Mouse (Mus musculus): ENCODE measurements around the gene Mindy4b-ps. TPM values are rescaled to one million over a fixed set of nuclear protein-coding genes. Genes with fewer than 3 reads are reported as not detected.

Mindy4b-ps gene
- polyA plus RNA-seq, 1 experiment from 2014 or later, result not detected

DNA sequence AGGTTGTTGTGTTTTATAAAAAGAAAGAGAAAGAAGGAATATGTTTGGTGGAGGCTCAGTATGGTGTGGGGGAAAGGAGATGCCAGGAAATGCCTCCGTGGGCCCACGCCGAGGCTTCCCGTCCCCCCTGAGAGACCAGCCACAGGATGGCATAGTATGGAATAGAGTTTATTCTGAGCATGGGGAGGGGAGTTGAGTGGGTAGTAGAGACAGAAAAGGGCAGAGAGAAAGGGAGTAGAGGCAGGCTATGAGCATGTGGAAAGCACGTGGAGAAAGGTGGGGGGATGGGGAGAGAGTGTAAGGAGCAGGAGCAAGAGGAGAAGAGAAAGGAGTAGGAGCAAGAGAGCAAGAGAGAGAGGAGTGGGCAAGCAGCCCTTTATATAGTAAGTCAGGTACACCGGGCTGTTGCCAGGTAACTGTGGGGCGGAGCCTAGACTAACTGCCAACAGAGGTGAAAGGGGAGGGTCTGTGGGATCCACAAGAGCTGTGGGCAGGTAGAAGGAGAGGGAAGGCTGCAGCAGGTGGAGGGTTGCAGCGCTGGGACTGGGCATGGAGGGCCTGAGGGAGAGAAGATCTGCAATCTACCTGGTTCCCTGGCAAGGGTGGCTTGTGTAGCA lies 38.4 kb downstream of the Mindy4b-ps start:
- 51% methylated on average over 8 of the region's 8 CpGs for WGBS
- Histone ChIP-seq H3K4me2 (ENCODE audit: low read depth, low read length) (no peak overlapping the region), H3K9me3 (replicated peaks; ENCODE audit: control insufficient read depth, low read length) (no peaks in the 10 kb centered on the region), H3K27ac (replicated peaks; ENCODE audit: low read depth, low read length) (no peak overlapping the region), H3K4me3 (ENCODE audit: low read depth, low read length) (no peak overlapping the region), H3K36me3 (replicated peaks; ENCODE audit: control insufficient read depth, insufficient read depth, low read depth, low read length) (no peaks in the 10 kb centered on the region), H3K9ac (replicated peaks; ENCODE audit: low read length) (no peak overlapping the region), H3K4me1 (ENCODE audit: control insufficient read depth, insufficient read depth, low read length) (no peaks in the 10 kb centered on the region), H3K27me3 (ENCODE audit: control insufficient read depth, insufficient read depth, low read length) (no peaks in the 10 kb centered on the region)
- DNase-seq (ENCODE audit: low spot score) (no peak), ATAC-seq (replicated peaks; ENCODE audit: insufficient number of reproducible peaks, low FRiP score, low TSS enrichment, low read depth) (no peak)

DNA sequence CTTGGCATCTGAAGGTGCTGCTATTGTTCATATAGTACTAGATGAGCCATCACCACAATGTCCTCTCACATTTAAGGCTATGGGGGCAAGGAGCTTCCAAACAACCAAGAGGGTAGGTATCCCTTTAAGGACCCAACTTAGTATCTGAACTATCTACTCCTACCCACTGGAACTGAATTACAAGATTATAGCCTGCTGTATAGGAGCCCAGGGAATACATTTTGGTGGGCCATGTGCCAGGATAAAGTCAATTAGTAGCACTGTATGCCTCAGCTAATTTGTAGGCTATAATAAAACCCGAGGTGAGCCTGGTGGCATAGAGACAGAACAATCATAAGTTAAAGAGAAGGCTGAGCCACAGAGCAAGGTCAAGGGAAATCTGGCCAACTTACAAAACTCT lies 65.7 kb downstream of the Mindy4b-ps start:
- Histone ChIP-seq H3K4me3 (ENCODE audit: low read depth, low read length) (no peak overlapping the region), H3K9me3 (replicated peaks; ENCODE audit: control insufficient read depth, low read length) (no peaks in the 10 kb centered on the region), H3K4me1 (ENCODE audit: control insufficient read depth, insufficient read depth, low read length) (no peaks in the 10 kb centered on the region), H3K27ac (replicated peaks; ENCODE audit: low read depth, low read length) (no peak overlapping the region), H3K27me3 (ENCODE audit: control insufficient read depth, insufficient read depth, low read length) (no peaks in the 10 kb centered on the region), H3K9ac (replicated peaks; ENCODE audit: low read length) (no peak overlapping the region), H3K36me3 (replicated peaks; ENCODE audit: control insufficient read depth, insufficient read depth, low read depth, low read length) (no peaks in the 10 kb centered on the region), H3K4me2 (ENCODE audit: low read depth, low read length) (no peak overlapping the region)
- DNase-seq (ENCODE audit: low spot score) (no peak), ATAC-seq (replicated peaks; ENCODE audit: insufficient number of reproducible peaks, low FRiP score, low TSS enrichment, low read depth) (no peak)
- 56% methylated on average over 1 of the region's 1 CpGs for WGBS

DNA sequence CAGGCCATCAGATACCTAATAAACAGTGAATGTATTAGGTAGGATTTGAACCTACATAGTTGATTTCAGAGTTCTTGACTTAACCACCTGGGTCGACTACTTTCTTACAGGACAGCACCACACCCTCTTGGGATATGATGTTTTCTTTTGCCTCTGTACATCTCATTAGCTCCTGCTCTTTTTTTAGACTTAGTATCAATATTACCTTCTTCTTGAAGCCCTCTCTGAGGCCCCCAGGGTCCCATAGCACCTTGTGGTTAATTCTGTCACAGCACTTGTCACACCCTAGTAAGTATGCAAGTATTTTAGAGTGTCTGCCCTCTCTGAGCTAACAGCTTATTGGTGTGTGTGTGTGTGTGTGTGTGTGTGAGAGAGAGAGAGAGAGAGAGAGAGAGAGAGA lies 66.3 kb downstream of the Mindy4b-ps start:
- DNase-seq (ENCODE audit: low spot score) (no peak), ATAC-seq (replicated peaks; ENCODE audit: insufficient number of reproducible peaks, low FRiP score, low TSS enrichment, low read depth) (no peak)
- no peaks in the 10 kb centered on the region for H3K27me3 ChIP-seq (ENCODE audit: control insufficient read depth, insufficient read depth, low read length)
- no peaks in the 10 kb centered on the region for H3K9me3 ChIP-seq (replicated peaks; ENCODE audit: control insufficient read depth, low read length)
- 90% methylated on average over 1 of the region's 1 CpGs for WGBS
- no peak overlapping the region for H3K4me3 ChIP-seq (ENCODE audit: low read depth, low read length)
- no peak overlapping the region for H3K27ac ChIP-seq (replicated peaks; ENCODE audit: low read depth, low read length)
- H3K4me1 ChIP-seq (ENCODE audit: control insufficient read depth, insufficient read depth, low read length), result no peaks in the 10 kb centered on the region
- no peaks in the 10 kb centered on the region for H3K36me3 ChIP-seq (replicated peaks; ENCODE audit: control insufficient read depth, insufficient read depth, low read depth, low read length)
- no peak overlapping the region for H3K9ac ChIP-seq (replicated peaks; ENCODE audit: low read length)
- H3K4me2 ChIP-seq (ENCODE audit: low read depth, low read length), result no peak overlapping the region

DNA sequence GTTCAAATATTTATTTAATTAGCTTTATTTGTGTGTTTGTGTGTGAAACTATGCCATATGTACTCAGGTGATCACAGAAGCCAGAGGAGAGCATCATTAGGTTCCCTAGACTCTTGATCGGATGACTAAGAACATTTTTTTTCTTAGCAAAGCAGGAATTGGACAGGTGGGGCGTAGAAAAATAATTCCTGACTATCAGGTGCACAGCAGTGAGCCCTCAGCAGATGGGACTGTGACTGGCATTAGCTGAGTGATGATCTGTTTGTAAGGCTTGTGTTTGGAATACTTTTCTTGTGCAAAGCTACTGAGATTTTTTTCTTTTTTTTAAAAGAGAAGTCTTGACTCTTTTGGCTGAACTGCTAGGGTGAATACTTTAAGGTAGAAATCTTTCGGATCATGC lies 67.8 kb downstream of the Mindy4b-ps start:
- DNase-seq (ENCODE audit: low spot score) (no peak), ATAC-seq (replicated peaks; ENCODE audit: insufficient number of reproducible peaks, low FRiP score, low TSS enrichment, low read depth) (no peak)
- no peak overlapping the region for H3K4me2 ChIP-seq (ENCODE audit: low read depth, low read length)
- no peaks in the 10 kb centered on the region for H3K4me1 ChIP-seq (ENCODE audit: control insufficient read depth, insufficient read depth, low read length)
- no peak overlapping the region for H3K4me3 ChIP-seq (ENCODE audit: low read depth, low read length)
- H3K9me3 ChIP-seq (replicated peaks; ENCODE audit: control insufficient read depth, low read length), result no peaks in the 10 kb centered on the region
- WGBS, result 87% methylated on average over 3 of the region's 3 CpGs
- H3K36me3 ChIP-seq (replicated peaks; ENCODE audit: control insufficient read depth, insufficient read depth, low read depth, low read length), result no peaks in the 10 kb centered on the region
- no peak overlapping the region for H3K27ac ChIP-seq (replicated peaks; ENCODE audit: low read depth, low read length)
- no peak overlapping the region for H3K9ac ChIP-seq (replicated peaks; ENCODE audit: low read length)
- no peaks in the 10 kb centered on the region for H3K27me3 ChIP-seq (ENCODE audit: control insufficient read depth, insufficient read depth, low read length)

DNA sequence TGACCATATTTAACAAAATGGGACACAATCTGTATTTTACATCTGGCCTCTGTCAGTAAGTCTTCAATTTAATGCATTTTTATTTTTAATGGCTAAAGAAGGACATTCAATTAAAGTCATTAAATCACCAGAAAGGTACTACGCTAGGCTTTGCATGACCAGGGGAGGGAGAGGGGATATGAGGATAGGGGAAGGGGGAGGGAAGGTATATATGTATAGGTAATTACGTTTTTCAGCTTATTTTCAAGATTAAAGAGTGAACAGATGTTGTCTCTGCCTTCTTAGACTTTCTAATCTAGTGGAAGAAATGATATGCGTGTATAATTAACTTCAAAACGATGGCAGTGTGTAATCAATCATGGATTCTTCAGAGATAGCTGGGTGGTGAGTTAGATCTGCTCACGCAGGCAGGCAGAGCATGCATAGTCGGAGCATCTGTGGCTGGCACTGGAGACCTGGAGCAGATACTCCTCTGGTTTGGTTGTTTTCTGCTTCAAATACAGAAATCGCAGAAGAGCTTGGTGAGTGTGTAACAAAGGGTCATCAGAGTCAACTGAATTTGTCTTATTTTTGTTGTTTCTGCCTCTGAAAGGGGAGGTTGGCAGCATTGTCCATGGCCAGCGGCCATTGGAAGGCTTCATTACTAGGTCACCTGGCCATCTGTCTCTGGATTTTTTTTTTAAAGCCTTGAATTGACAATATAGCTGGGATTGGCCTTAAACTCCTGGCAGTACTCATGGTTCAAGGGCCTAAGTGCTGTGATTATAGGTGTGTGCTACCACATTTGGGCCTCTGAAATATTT lies 70.1 kb downstream of the Mindy4b-ps start:
- Histone ChIP-seq H3K4me3 (ENCODE audit: low read depth, low read length) (no peak overlapping the region), H3K36me3 (replicated peaks; ENCODE audit: control insufficient read depth, insufficient read depth, low read depth, low read length) (no peaks in the 10 kb centered on the region), H3K9me3 (replicated peaks; ENCODE audit: control insufficient read depth, low read length) (no peaks in the 10 kb centered on the region), H3K27me3 (ENCODE audit: control insufficient read depth, insufficient read depth, low read length) (no peaks in the 10 kb centered on the region), H3K4me2 (ENCODE audit: low read depth, low read length) (no peak overlapping the region), H3K4me1 (ENCODE audit: control insufficient read depth, insufficient read depth, low read length) (no peaks in the 10 kb centered on the region), H3K9ac (replicated peaks; ENCODE audit: low read length) (no peak overlapping the region), H3K27ac (replicated peaks; ENCODE audit: low read depth, low read length) (no peak overlapping the region)
- WGBS, result 70% methylated on average over 8 of the region's 8 CpGs
- DNase-seq (ENCODE audit: low spot score) (no peak), ATAC-seq (replicated peaks; ENCODE audit: insufficient number of reproducible peaks, low FRiP score, low TSS enrichment, low read depth) (no peak)

DNA sequence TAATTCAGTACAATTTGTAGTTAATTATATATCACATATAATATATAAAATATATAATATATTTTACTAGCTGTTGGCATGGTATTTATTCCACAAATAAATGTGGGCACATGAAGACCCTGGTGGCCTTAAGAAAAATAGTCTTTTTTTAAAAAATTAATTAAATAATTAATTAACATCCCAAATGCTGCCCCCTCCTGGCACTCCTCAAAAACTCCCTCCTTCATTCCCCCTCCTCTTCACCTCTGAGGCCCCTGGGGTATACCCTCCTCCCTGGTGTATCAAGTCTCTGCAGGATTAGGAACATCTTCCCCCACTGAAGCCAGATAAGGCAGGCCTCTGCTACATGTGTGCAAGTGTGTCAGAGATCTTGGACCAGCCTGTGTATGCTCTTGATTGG lies 73.4 kb downstream of the Mindy4b-ps start:
- H3K4me3 ChIP-seq (ENCODE audit: low read depth, low read length), result no peak overlapping the region
- DNase-seq (ENCODE audit: low spot score) (no peak), ATAC-seq (replicated peaks; ENCODE audit: insufficient number of reproducible peaks, low FRiP score, low TSS enrichment, low read depth) (no peak)
- H3K4me2 ChIP-seq (ENCODE audit: low read depth, low read length), result no peak overlapping the region
- no peaks in the 10 kb centered on the region for H3K4me1 ChIP-seq (ENCODE audit: control insufficient read depth, insufficient read depth, low read length)
- no peaks in the 10 kb centered on the region for H3K27me3 ChIP-seq (ENCODE audit: control insufficient read depth, insufficient read depth, low read length)
- H3K9me3 ChIP-seq (replicated peaks; ENCODE audit: control insufficient read depth, low read length), result no peaks in the 10 kb centered on the region
- H3K9ac ChIP-seq (replicated peaks; ENCODE audit: low read length), result no peak overlapping the region
- H3K36me3 ChIP-seq (replicated peaks; ENCODE audit: control insufficient read depth, insufficient read depth, low read depth, low read length), result no peaks in the 10 kb centered on the region
- H3K27ac ChIP-seq (replicated peaks; ENCODE audit: low read depth, low read length), result no peak overlapping the region

DNA sequence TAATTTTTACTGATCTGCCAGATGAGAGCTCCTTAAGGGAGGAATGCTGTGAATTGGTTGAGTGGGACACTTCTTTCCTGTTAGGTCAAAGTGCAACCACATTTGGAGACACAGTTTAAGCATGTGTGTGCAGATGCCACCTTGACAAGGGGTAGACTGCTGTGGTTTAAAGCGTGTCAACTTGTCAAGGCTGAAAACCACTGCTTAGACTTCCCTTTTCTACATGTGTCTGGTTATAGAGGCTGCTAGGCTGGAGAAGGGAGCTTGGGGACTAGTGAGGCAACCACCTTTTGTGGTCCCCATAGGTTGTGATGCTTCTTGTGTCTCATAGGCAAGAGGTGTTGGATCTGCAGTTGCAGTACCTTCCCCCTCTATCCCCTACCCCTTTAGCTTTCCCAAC lies 74.2 kb downstream of the Mindy4b-ps start:
- ATAC-seq (replicated peaks; ENCODE audit: insufficient number of reproducible peaks, low FRiP score, low TSS enrichment, low read depth) (no peak), DNase-seq (ENCODE audit: low spot score) (no peak)
- Histone ChIP-seq H3K9me3 (replicated peaks; ENCODE audit: control insufficient read depth, low read length) (no peaks in the 10 kb centered on the region), H3K27me3 (ENCODE audit: control insufficient read depth, insufficient read depth, low read length) (no peaks in the 10 kb centered on the region), H3K4me2 (ENCODE audit: low read depth, low read length) (no peak overlapping the region), H3K4me3 (ENCODE audit: low read depth, low read length) (no peak overlapping the region), H3K9ac (replicated peaks; ENCODE audit: low read length) (no peak overlapping the region), H3K27ac (replicated peaks; ENCODE audit: low read depth, low read length) (no peak overlapping the region), H3K36me3 (replicated peaks; ENCODE audit: control insufficient read depth, insufficient read depth, low read depth, low read length) (no peaks in the 10 kb centered on the region), H3K4me1 (ENCODE audit: control insufficient read depth, insufficient read depth, low read length) (no peaks in the 10 kb centered on the region)
- WGBS, result 71% methylated on average over 1 of the region's 1 CpGs

DNA sequence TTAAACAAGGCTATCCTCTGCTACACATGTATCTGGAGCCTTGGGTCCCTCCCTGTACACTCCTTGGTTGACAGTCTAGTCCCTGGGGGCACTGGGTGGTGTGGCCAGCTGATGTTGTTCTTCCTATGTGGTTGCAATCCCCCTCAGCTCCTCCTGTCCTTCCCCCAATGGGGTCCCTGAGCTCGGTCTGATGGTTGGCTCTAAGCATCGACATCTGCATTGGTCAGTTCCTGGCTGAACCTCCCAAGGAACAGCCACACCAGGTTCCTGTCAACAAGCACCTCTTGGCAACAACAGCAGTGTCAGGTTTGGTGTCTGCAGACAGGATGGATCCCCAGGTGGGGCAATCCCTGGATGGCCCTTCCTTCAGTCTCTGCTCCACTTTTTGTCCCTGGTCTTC lies 82.6 kb downstream of the Mindy4b-ps start:
- Histone ChIP-seq H3K4me2 (ENCODE audit: low read depth, low read length) (no peak overlapping the region), H3K27ac (replicated peaks; ENCODE audit: low read depth, low read length) (no peak overlapping the region), H3K4me1 (ENCODE audit: control insufficient read depth, insufficient read depth, low read length) (no peaks in the 10 kb centered on the region), H3K9ac (replicated peaks; ENCODE audit: low read length) (no peak overlapping the region), H3K9me3 (replicated peaks; ENCODE audit: control insufficient read depth, low read length) (no peaks in the 10 kb centered on the region), H3K27me3 (ENCODE audit: control insufficient read depth, insufficient read depth, low read length) (no peaks in the 10 kb centered on the region), H3K4me3 (ENCODE audit: low read depth, low read length) (no peak overlapping the region), H3K36me3 (replicated peaks; ENCODE audit: control insufficient read depth, insufficient read depth, low read depth, low read length) (no peaks in the 10 kb centered on the region)
- no peak for DNase-seq (ENCODE audit: low spot score)
- WGBS, result 60% methylated on average over 2 of the region's 2 CpGs
- no peak for ATAC-seq (replicated peaks; ENCODE audit: insufficient number of reproducible peaks, low FRiP score, low TSS enrichment, low read depth)

Measured in embryonic facial prominence, embryonic 11.5 days (tissue).